Mouse (Mus musculus) brain, embryonic 18.5 days (tissue): ENCODE data around the gene Agps.
"Not testable (repeated sequence)": the region's sequence is repeated elsewhere in the genome, so short reads cannot be mapped to it uniquely, and the experiment has no call there.

Experiments
- DNase-seq: peaks from one replicate; pipeline ENCODE4 v3.0.0-alpha.2; 2012; ENCODE audit warnings: low read depth, low spot score

The Agps gene

GRCm38 (mm10) chr2:75929786-75930444, 97.9 kb downstream of the Agps start:
- DNase-seq = no peak

- DNase-seq = no peak
These were observed 99.0 kb downstream of the Agps start for GRCm38 (mm10) chr2:75930941-75931340.

- no peak for DNase-seq
These were observed 101.6 kb downstream of the Agps start for GRCm38 (mm10) chr2:75933541-75933940.

- not testable (repeated sequence) for DNase-seq
These were observed 104.7 kb downstream of the Agps start for GRCm38 (mm10) chr2:75936685-75937084.

GRCm38 (mm10) chr2:75937520-75938116, 105.6 kb downstream of the Agps start:
- DNase-seq = not testable (repeated sequence)

- peak; percentile 78 for DNase-seq
These were observed 106.4 kb downstream of the Agps start, which contains the start of gene Ttc30b for GRCm38 (mm10) chr2:75938117-75939063. Ttc30b (minus strand) TSS chr2:75938585.

- no peak for DNase-seq
These were observed 118.7 kb downstream of the Agps start for GRCm38 (mm10) chr2:75950685-75951084.

GRCm38 (mm10) chr2:75953320-75953719, 121.3 kb downstream of the Agps start:
- no peak for DNase-seq

- DNase-seq = no peak
These were observed 123.7 kb downstream of the Agps start for GRCm38 (mm10) chr2:75955709-75956108.

GRCm38 (mm10) chr2:75959183-75959849, 127.3 kb downstream of the Agps start:
- DNase-seq = no peak

GRCm38 (mm10) chr2:75959850-75960365, 127.9 kb downstream of the Agps start:
- DNase-seq = no peak

- no peak for DNase-seq
These were observed 128.7 kb downstream of the Agps start for GRCm38 (mm10) chr2:75960366-75961330.

GRCm38 (mm10) chr2:75963211-75963840, 131.3 kb downstream of the Agps start:
- DNase-seq = no peak

- no peak for DNase-seq
These were observed 132.1 kb downstream of the Agps start for GRCm38 (mm10) chr2:75964051-75964450.

- DNase-seq = no peak
These were observed 132.5 kb downstream of the Agps start for GRCm38 (mm10) chr2:75964512-75964911.

- no peak for DNase-seq
These were observed 133.0 kb downstream of the Agps start for GRCm38 (mm10) chr2:75964972-75965371.

- DNase-seq = no peak
These were observed 142.2 kb downstream of the Agps start for GRCm38 (mm10) chr2:75974131-75974530.

GRCm38 (mm10) chr2:75976070-75976469, 144.1 kb downstream of the Agps start:
- not testable (repeated sequence) for DNase-seq

GRCm38 (mm10) chr2:75977752-75978368, 145.9 kb downstream of the Agps start, which contains the start of gene Ttc30a2:
Ttc30a2 (minus strand) TSS chr2:75978170.
- not testable (repeated sequence) for DNase-seq
